Mouse (Mus musculus) embryonic facial prominence, embryonic 10.5 days (tissue): ENCODE results near the gene Stx11. TPM values are rescaled to one million over a fixed set of nuclear protein-coding genes. Genes with fewer than 3 reads are reported as not detected.

ENCODE experiments used
- DNase-seq: peaks from one replicate; pipeline ENCODE4 v3.0.0-alpha.2; 2017; ENCODE audit warnings: low spot score
- H3K27ac ChIP-seq: fragments of 300-500 bp; sonication (generic); replicated peaks from 2 replicates; pipeline ENCODE4 v1.5.1; 2016; ENCODE audit warnings: mild to moderate bottlenecking
- H3K27me3 ChIP-seq: fragments of 300-500 bp; sonication (generic); replicated peaks from 2 replicates; pipeline ENCODE4 v1.6.1; 2016; ENCODE audit warnings: low read depth, mild to moderate bottlenecking; ENCODE audit not compliant: poor library complexity, severe bottlenecking
- H3K36me3 ChIP-seq: fragments of 300-500 bp; sonication (generic); replicated peaks from 2 replicates; pipeline ENCODE4 v1.6.1; 2016; ENCODE audit warnings: mild to moderate bottlenecking, moderate library complexity
- H3K4me1 ChIP-seq: fragments of 300-500 bp; sonication (generic); 2 replicates; pipeline ENCODE4 v1.6.1; 2016
- H3K4me3 ChIP-seq: fragments of 300-500 bp; sonication (generic); 2 replicates; pipeline ENCODE4 v1.5.1; 2016; ENCODE audit warnings: mild to moderate bottlenecking, moderate library complexity
- H3K9me3 ChIP-seq: fragments of 300-500 bp; sonication (generic); 2 replicates; pipeline ENCODE4 v1.6.1; 2016; ENCODE audit warnings: mild to moderate bottlenecking
- WGBS: fragments of 180-500 bp; shearing (Covaris S2); methylation state at CpG from one replicate; pipeline ENCODE4 v1.1.7; 2016; 5-methylcytosine and 5-hydroxymethylcytosine counted together
- polyA plus RNA-seq: library from polyadenylated mRNA; unstranded; fragments of >200 nt; fragmentation: Nextera tagmentation; extraction: Ambion mirVana; gene quantifications from 2 replicates; pipeline ENCODE4 v1.2.1, GENCODE M21; 2016

Gene Stx11
- polyA plus RNA-seq, 1 experiment from 2014 or later: 1.0 TPM

GRCm38 (mm10) chr10:12949299-12949698 is 14.8 kb downstream of the Stx11 start:
- no peak for DNase-seq
- 82% methylated on average over 7 of the region's 7 CpGs for WGBS
- Histone ChIP-seq H3K4me1 (no peaks in the 10 kb centered on the region), H3K9me3 (no peaks in the 10 kb centered on the region), H3K4me3 (no peak overlapping the region), H3K27ac (no peak overlapping the region), H3K36me3 (no peaks in the 10 kb centered on the region), H3K27me3 (peaks cover 2% of the 10 kb centered on the region)

GRCm38 (mm10) chr10:12947606-12948005 is 16.5 kb downstream of the Stx11 start:
- Histone ChIP-seq H3K36me3 (no peaks in the 10 kb centered on the region), H3K4me3 (no peak overlapping the region), H3K27ac (no peak overlapping the region), H3K4me1 (no peaks in the 10 kb centered on the region), H3K9me3 (no peaks in the 10 kb centered on the region), H3K27me3 (peaks cover 19% of the 10 kb centered on the region)
- WGBS: 92% methylated on average over 3 of the region's 3 CpGs
- DNase-seq: no peak

GRCm38 (mm10) chr10:12941018-12941761 is 22.9 kb downstream of the Stx11 start:
- 10% methylated on average over 63 of the region's 63 CpGs for WGBS

GRCm38 (mm10) chr10:12938763-12939162 is 25.3 kb downstream of the Stx11 start:
- Histone ChIP-seq H3K9me3 (no peaks in the 10 kb centered on the region), H3K27me3 (peaks cover 59% of the 10 kb centered on the region), H3K27ac (no peak overlapping the region), H3K4me3 (no peak overlapping the region), H3K36me3 (no peaks in the 10 kb centered on the region), H3K4me1 (peaks cover 11% of the 10 kb centered on the region)
- DNase-seq: no peak
- WGBS: 82% methylated on average over 2 of the region's 2 CpGs

More at GRCm38 (mm10) chr10:12941018-12941761, 22.9 kb downstream of the Stx11 start:
- H3K9me3 ChIP-seq: no peaks in the 10 kb centered on the region
- peak overlapping the region; percentile 55 for H3K4me3 ChIP-seq
- no peaks in the 10 kb centered on the region for H3K36me3 ChIP-seq
- DNase-seq: peak; percentile 72
- no peak overlapping the region for H3K27ac ChIP-seq
- peaks cover 11% of the 10 kb centered on the region for H3K4me1 ChIP-seq
- H3K27me3 ChIP-seq: peaks cover 66% of the 10 kb centered on the region

- no peak overlapping the region for H3K4me3 ChIP-seq
- WGBS: 92% methylated on average over 7 of the region's 7 CpGs
- H3K4me1 ChIP-seq: peaks cover 13% of the 10 kb centered on the region
- no peak for DNase-seq
- H3K27me3 ChIP-seq: peaks cover 35% of the 10 kb centered on the region
- H3K9me3 ChIP-seq: no peaks in the 10 kb centered on the region
- no peak overlapping the region for H3K27ac ChIP-seq
- no peaks in the 10 kb centered on the region for H3K36me3 ChIP-seq
These were observed 28.0 kb downstream of the Stx11 start for GRCm38 (mm10) chr10:12936079-12936478.

- 92% methylated on average over 5 of the region's 5 CpGs for WGBS
These were observed 28.5 kb downstream of the Stx11 start for GRCm38 (mm10) chr10:12935575-12935974.

GRCm38 (mm10) chr10:12931492-12932400 is 32.4 kb downstream of the Stx11 start:
- Histone ChIP-seq H3K4me1 (peaks cover 14% of the 10 kb centered on the region), H3K36me3 (no peaks in the 10 kb centered on the region), H3K4me3 (no peak overlapping the region), H3K27me3 (0 out of 2 replicates have a peak, but pooled peaks cover 3% of the 10 kb centered on the region), H3K27ac (no peak overlapping the region), H3K9me3 (no peaks in the 10 kb centered on the region)
- WGBS: 61% methylated on average over 10 of the region's 10 CpGs
- DNase-seq: no peak

More at GRCm38 (mm10) chr10:12935575-12935974, 28.5 kb downstream of the Stx11 start:
- Histone ChIP-seq H3K9me3 (no peaks in the 10 kb centered on the region), H3K27ac (no peak overlapping the region), H3K36me3 (no peaks in the 10 kb centered on the region), H3K4me1 (peaks cover 13% of the 10 kb centered on the region), H3K27me3 (peaks cover 30% of the 10 kb centered on the region), H3K4me3 (no peak overlapping the region)
- DNase-seq: no peak

GRCm38 (mm10) chr10:12930351-12930905 is 33.7 kb downstream of the Stx11 start:
- Histone ChIP-seq H3K4me1 (peaks cover 14% of the 10 kb centered on the region), H3K4me3 (no peak overlapping the region), H3K36me3 (no peaks in the 10 kb centered on the region), H3K9me3 (no peaks in the 10 kb centered on the region), H3K27me3 (0 out of 2 replicates have a peak, but pooled peaks cover 3% of the 10 kb centered on the region), H3K27ac (no peak overlapping the region)
- no peak for DNase-seq
- 27% methylated on average over 6 of the region's 6 CpGs for WGBS

GRCm38 (mm10) chr10:12929857-12930174 is 34.3 kb downstream of the Stx11 start:
- Histone ChIP-seq H3K4me3 (no peak overlapping the region), H3K36me3 (no peaks in the 10 kb centered on the region), H3K27me3 (0 out of 2 replicates have a peak, but pooled peaks cover 3% of the 10 kb centered on the region), H3K4me1 (peaks cover 14% of the 10 kb centered on the region), H3K9me3 (no peaks in the 10 kb centered on the region), H3K27ac (no peak overlapping the region)
- 70% methylated on average over 6 of the region's 6 CpGs for WGBS
- no peak for DNase-seq

GRCm38 (mm10) chr10:12929149-12929856 is 34.8 kb downstream of the Stx11 start:
- DNase-seq: no peak

GRCm38 (mm10) chr10:12928193-12928592 is 35.9 kb downstream of the Stx11 start:
- Histone ChIP-seq H3K4me1 (peaks cover 21% of the 10 kb centered on the region), H3K9me3 (no peaks in the 10 kb centered on the region), H3K27ac (no peak overlapping the region), H3K4me3 (no peak overlapping the region), H3K27me3 (0 out of 2 replicates have a peak, but pooled peaks cover 3% of the 10 kb centered on the region), H3K36me3 (no peaks in the 10 kb centered on the region)
- no peak for DNase-seq
- WGBS: 86% methylated on average over 6 of the region's 6 CpGs

More at GRCm38 (mm10) chr10:12929149-12929856, 34.8 kb downstream of the Stx11 start:
- H3K36me3 ChIP-seq: no peaks in the 10 kb centered on the region
- WGBS: 80% methylated on average over 7 of the region's 7 CpGs
- 0 out of 2 replicates have a peak, but pooled peaks cover 3% of the 10 kb centered on the region for H3K27me3 ChIP-seq
- H3K27ac ChIP-seq: no peak overlapping the region
- no peaks in the 10 kb centered on the region for H3K9me3 ChIP-seq
- H3K4me1 ChIP-seq: peaks cover 14% of the 10 kb centered on the region
- H3K4me3 ChIP-seq: no peak overlapping the region
